Mouse (Mus musculus) gonadal fat pad, adult 2 months (tissue): ENCODE data around the gene Slc9a5. TPM values are rescaled to one million over a fixed set of nuclear protein-coding genes. Genes with fewer than 3 reads are reported as not detected.

Experiments
- DNase-seq: peaks from one replicate; pipeline ENCODE4 v3.0.0-alpha.2; 2012; ENCODE audit warnings: low read depth
- polyA plus RNA-seq: library from polyadenylated mRNA; depleted of rRNA; stranded (reverse); fragments of >200 nt; gene quantifications from 2 replicates; pipeline ENCODE4 v1.2.3, GENCODE M21; 2012

Slc9a5 gene
- polyA plus RNA-seq, 1 experiment, result 3.7 TPM

DNA sequence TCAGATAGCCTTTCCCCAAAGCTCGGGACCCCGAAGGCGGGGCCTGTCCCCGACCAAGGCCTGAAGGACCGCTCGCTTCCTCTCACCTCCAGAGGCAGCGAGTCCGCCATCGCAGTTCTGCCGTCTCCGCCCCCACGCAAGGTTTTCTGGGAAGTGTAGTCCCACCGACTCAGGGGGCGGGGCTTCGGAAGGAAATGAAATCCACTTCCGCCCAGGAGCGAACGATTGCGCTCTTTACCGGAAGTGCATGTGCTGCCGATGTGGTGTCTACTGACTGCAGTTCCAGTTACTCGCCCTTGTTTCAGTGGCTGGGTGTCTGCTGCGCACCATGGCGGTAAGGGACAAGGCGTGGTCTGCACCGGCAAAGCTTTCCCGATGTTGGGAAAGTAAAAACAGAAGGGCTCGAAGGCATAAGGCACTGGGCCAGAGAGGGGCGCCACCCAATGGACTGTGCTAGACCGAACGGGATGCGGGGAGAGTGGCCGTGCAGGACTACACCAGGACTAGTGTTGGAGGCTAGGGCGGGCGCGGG is 22.4 kb upstream of the Slc9a5 start, which contains the start of the genes Lrrc29 and Tmem208:
Lrrc29 (minus strand) TSS at position 138 of the 532 bp plus-strand sequence.
Tmem208 (plus strand) TSS at position 214 of the 532 bp plus-strand sequence.
- no peak for DNase-seq

- no peak for DNase-seq
These were observed 21.7 kb upstream of the Slc9a5 start for GRCm38 (mm10) chr8:105326968-105327367.

DNA sequence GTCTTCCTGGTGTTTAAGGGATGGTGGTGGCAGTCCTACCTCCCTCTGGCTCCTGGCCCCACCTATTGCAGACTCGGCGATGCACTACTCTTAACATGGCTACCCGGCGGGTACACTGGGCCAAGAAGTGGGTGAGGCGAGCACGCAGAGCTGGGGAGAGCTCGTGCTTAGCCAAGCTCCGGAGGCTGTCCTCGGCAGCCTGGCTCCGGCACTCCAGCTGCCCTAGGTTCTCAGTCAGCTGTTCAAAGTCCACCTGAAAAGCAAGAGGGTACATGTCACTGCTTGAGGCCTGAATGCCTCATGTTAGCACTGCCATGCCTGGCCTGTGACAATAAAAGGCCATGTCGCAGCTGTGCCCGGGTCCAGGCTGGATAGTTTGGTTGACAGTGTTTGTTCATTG is 18.3 kb upstream of the Slc9a5 start:
- no peak for DNase-seq

- DNase-seq, result no peak
These were observed 17.2 kb upstream of the Slc9a5 start for GRCm38 (mm10) chr8:105331469-105331868.

- no peak for DNase-seq
These were observed 16.7 kb upstream of the Slc9a5 start for GRCm38 (mm10) chr8:105331931-105332330.

DNA sequence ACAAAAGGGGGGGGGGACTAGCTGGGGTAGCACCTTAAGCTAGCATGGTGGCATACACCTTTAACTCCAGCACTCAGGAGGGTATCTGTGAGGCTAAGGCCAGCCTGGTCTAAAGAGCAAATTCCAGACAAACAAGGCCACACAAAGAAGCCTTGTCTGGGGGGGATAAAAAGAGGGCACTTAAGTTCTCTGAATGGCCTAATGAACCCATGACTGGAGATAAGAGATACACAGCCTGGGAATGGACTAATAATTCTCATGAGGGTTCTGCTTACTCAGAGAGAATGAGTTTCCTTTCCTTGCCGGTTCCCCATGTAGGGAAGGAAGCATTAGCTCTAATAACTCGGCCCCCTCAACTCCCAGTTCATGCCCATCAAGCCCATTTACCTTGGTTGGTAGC is 16.1 kb upstream of the Slc9a5 start:
- no peak for DNase-seq

DNA sequence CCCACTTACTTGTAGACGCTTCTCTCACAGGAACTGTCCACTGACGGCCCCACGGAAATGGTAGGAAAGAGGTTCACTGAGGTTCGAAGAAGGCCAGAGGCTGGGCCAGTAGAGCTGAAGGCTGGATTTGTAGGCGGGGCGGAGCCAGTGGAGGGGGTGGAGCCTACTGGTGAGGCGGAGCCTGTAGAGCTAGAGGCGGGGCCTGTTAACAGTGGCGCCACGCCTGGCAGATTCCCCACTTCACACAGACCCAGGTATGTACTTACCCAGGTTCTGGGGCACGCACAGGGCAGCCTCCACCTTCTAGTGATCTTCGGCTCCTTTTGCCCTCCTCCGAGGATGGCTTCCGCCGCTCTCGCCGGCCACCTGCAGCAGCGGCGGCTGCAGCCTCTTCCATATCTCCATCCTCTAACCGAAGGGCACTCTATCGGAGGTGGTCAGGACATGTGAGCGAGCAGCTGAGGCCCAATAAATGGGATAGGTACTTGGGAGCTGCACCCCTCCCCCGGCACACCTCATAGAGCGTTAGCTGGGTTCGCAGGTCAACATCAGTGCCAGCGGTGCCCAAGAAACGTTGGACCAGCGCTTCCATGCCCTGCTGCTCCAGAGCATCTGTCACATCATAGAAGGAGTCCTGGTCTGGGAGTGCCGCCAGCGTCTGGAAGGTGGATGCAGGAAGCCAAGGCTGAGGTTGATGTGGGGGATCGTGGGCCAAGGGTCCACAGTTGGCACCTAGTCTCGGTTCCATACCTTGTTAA is 12.1 kb upstream of the Slc9a5 start:
- DNase-seq, result no peak

DNA sequence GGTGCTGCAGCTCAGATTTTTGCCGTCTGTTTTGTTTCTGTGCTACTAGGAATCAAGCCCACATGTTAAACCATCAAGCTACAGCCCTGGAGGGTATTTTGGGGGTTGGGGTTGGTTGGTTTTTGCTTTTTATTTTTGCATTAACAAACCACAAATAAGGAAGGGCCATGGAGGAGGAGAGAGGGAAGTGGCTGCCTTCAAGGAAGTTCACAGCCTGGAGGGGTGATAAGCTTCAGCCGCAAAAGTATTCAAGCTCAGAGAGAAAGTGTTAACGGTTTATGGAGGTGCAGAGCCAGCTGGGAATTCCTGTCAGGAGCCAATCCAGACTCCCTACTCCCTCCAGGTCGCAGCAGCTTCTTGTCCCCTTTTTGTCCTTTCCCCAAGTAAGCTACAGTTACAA is 9.7 kb upstream of the Slc9a5 start:
- DNase-seq, result no peak

- DNase-seq, result no peak
These were observed 8.6 kb upstream of the Slc9a5 start for GRCm38 (mm10) chr8:105339886-105340635.

DNA sequence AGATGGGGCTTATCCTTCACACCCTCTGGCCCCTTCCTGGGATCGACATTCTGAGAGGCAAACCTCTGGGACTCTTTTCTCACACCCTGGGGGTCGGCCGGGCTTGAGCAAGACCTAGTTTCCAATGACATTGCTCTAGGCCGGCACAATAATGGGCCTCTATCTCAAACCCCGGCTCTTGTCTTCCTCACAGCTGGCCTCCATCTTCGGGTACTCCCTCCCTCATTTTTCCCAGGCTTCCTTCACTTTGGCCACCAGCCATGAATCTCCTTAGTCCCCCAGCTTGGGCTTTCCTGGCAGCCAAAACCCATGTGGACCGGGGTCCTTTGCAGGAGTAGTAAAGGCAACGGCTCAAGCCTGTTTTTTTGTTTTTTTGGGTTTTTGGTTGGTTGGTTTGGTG is 7.2 kb upstream of the Slc9a5 start:
- DNase-seq, result no peak

- no peak for DNase-seq
These were observed 5.9 kb upstream of the Slc9a5 start for GRCm38 (mm10) chr8:105342768-105343167.

- no peak for DNase-seq
These were observed 4.7 kb upstream of the Slc9a5 start for GRCm38 (mm10) chr8:105343791-105344574.

DNA sequence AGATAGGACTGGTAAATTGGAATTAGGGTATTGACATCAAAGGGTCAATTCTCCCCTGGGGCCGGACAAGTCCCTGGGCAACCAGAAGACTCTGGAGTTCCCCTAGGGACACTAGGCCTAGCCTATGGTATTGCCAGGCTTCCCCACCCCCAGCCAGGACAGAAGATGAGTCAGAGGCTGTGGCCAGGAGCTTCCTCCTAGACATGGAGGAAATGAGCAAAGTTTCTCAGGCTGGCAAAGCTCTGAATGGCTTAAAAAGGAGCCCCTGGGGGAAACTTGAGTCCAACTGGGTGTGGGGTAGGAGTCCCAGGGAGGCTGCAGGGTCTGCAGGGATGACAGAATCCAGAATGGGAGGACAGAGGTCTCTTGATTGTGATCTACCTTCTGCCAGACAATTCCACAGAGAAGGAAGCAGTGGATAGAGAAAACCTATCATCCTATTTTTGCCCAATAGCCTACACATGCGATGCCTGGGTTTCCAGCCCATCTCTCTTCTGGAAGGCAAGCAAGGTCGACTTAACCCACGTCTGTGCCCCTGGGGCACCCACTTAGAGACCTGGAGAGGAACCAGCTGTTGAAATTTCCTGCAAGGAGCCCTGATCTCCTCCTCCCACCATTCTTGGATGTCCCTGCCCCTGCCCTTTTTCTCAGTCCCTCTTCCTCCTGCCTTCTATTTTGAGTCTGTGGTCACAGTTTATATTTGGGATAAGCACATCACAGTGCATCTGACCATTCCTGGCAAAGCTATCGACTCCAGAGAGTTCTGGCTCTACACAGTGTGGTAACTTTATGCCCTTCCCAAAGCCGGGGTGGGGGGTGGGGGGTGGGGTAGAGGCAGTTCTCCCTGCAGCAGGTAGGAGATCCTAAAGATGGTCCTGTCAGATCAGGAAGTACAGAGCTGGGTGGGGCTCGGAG is 3.3 kb upstream of the Slc9a5 start:
- DNase-seq, result no peak

- DNase-seq, result no peak
These were observed 1.8 kb upstream of the Slc9a5 start for GRCm38 (mm10) chr8:105346611-105347427.

DNA sequence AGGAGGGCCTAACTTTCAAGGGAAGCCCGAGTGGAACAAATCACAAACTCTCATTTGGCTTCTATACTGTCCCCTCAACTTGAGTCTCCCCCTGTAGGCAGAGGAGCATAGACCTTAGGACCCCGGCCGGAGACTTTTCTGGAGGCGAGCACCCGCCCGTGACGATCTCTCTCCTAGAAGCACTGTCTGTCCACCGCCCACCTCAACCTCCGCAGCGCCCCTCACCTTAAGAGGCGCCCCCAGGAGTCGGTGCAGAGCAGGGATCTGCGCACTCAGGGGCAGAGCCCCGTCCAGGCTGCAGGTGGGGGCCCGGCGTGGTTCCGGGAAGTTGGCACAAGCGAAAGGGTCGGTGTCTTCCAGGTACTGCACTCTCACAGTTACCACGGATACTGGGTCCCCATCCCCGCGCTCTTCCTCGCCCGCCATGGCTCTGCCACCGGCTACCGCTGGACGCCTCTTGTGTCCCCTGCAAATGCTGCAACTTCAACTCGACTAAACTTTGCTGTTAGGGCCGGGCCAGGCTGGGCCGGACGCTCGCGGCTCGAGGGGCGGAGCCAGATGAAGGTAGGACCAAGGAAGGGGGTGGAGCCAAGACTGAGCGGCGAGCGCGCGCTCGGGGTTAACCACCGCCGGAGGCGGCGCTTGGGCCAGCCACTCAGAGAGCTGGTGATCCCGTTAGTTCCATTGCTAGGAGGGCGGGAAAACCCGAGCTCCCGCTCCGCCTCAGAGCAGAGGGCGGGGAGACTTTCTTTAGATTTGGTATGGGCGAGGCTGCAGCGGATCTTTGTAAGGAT is 1.0 kb upstream of the Slc9a5 start, which contains the start of gene Fhod1:
Fhod1 (minus strand) TSS at position 526 of the 794 bp plus-strand sequence.
- DNase-seq, result no peak

GRCm38 (mm10) chr8:105349096-105349771 is 591 bp downstream of the Slc9a5 start:
- no peak for DNase-seq

GRCm38 (mm10) chr8:105350186-105350585 is 1.5 kb downstream of the Slc9a5 start:
- DNase-seq, result no peak

DNA sequence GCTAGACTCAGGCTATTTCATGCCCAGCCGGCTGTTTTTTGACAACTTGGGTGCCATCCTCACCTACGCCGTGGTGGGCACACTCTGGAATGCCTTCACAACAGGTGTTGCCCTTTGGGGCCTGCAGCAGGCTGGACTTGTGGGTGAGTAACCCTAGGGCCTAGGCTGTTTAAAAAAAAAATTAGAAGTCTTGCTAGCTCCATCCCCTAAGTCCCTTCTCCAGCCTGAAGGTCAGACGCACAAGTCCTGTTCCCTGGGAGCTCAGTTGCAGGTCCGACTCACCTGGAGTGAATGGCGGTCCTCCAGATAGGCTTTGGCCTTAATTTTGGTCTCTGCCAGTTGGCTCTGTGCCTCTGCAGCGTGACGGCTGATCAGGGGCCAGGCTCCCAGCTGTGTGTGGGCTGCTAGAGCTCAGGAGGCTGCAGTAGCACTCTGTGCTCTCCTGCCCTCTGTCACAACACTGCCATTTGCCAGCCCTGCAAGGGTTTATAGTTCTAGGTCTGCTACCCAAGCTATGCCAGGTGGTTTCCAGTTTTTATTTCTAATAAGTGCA is 5.0 kb downstream of the Slc9a5 start:
- DNase-seq, result no peak
